Comparison of ENCODE assay signal across 19 mouse cellular contexts in genomic region chr10:4347591-4347990, GRCm38 (mm10). TPM values are rescaled to one million over a fixed set of nuclear protein-coding genes. Genes with fewer than 3 reads are reported as not detected.
DNase-seq lines count a peak whose midpoint lies in the region; ATAC-seq and TF ChIP-seq lines count a peak whose summit lies in the region.
"Had no signal": no experiment of that assay in that cellular context is flagged by ENCODE, and none has a peak within 500 bp of the region (broad histone marks: within the 10 kb centered on the region; RNA-seq: fewer than 3 reads in every experiment).

No protein-coding gene starts in this region.

- H3K9ac ChIP-seq in forebrain, embryonic 13.5 days = no peak overlapping the region
- H3K9ac ChIP-seq in midbrain, embryonic 15.5 days = no peak overlapping the region
- no peak overlapping the region for H3K9ac ChIP-seq in midbrain, postnatal 0 days (replicated peaks; ENCODE audit: low read length, poor library complexity, severe bottlenecking)
- no peak overlapping the region for H3K9ac ChIP-seq in neural tube, embryonic 15.5 days (replicated peaks)
- H3K9ac ChIP-seq: hindbrain, embryonic 15.5 days; midbrain, embryonic 12.5 days had no signal

- no peaks in the 10 kb centered on the region for H3K9me3 ChIP-seq in forebrain, embryonic 13.5 days (replicated peaks)
- H3K9me3 ChIP-seq in forebrain, embryonic 10.5 days = no peaks in the 10 kb centered on the region
- no peaks in the 10 kb centered on the region for H3K9me3 ChIP-seq in midbrain, embryonic 15.5 days
- H3K9me3 ChIP-seq in midbrain, postnatal 0 days (ENCODE audit: low read length) = no peaks in the 10 kb centered on the region
- H3K9me3 ChIP-seq in neural tube, embryonic 15.5 days (replicated peaks) = no peaks in the 10 kb centered on the region
- H3K9me3 ChIP-seq: embryonic facial prominence, embryonic 12.5 days; hindbrain, embryonic 15.5 days; midbrain, embryonic 12.5 days had no signal

- no peak overlapping the region for H3K4me3 ChIP-seq in forebrain, embryonic 13.5 days
- H3K4me3 ChIP-seq in forebrain, embryonic 10.5 days = no peak overlapping the region
- no peak overlapping the region for H3K4me3 ChIP-seq in midbrain, embryonic 15.5 days
- H3K4me3 ChIP-seq in midbrain, postnatal 0 days (ENCODE audit: low read depth, low read length) = no peak overlapping the region
- no peak overlapping the region for H3K4me3 ChIP-seq in neural tube, embryonic 15.5 days (replicated peaks)
- H3K4me3 ChIP-seq: midbrain, embryonic 12.5 days had no signal

- no peak overlapping the region for H3K27ac ChIP-seq in forebrain, embryonic 13.5 days
- no peak overlapping the region for H3K27ac ChIP-seq in forebrain, embryonic 10.5 days
- no peak overlapping the region for H3K27ac ChIP-seq in midbrain, embryonic 15.5 days
- no peak overlapping the region for H3K27ac ChIP-seq in midbrain, postnatal 0 days (ENCODE audit: low read depth, low read length)
- H3K27ac ChIP-seq in neural tube, embryonic 15.5 days (replicated peaks) = no peak overlapping the region
- H3K27ac ChIP-seq: embryonic facial prominence, embryonic 12.5 days; hindbrain, embryonic 15.5 days; midbrain, embryonic 12.5 days had no signal

- DNase-seq in forebrain, embryonic 10.5 days (ENCODE audit: extremely low spot score, low spot score) = no peak
- no peak for DNase-seq in midbrain, postnatal 0 days (ENCODE audit: low spot score)
- peak; percentile 87 for DNase-seq in adrenal gland, adult 8-10 months
- no peak for DNase-seq in retina, embryonic 14.5 days (ENCODE audit: low spot score)
- DNase-seq: B cell, adult 2 months; cerebellum, adult 2 months; gastrocnemius, postnatal 36 days; heart, postnatal 10 days; kidney, postnatal 4 days; liver; lung, adult 18-20 months; lung, postnatal 36 days; retina, postnatal 1 day had no signal

- TF ChIP-seq CTCF in midbrain, postnatal 0 days (IDR thresholded peaks at IDR 0.05) = no peak

- peak; percentile 14 for ATAC-seq in forebrain, embryonic 13.5 days
- ATAC-seq in midbrain, embryonic 15.5 days (replicated peaks) = peak; percentile 15; the same call in 1 of the 2 replicates
- no peak for ATAC-seq in midbrain, postnatal 0 days (ENCODE audit: low FRiP score)
- ATAC-seq in neural tube, embryonic 15.5 days (ENCODE audit: low FRiP score) = 0 out of 2 replicates have a peak, but pooled peaks have one; percentile 1

- H3K4me1 ChIP-seq in forebrain, embryonic 13.5 days = peaks cover 6% of the 10 kb centered on the region; the same call in 1 of the 2 replicates
- peaks cover 10% of the 10 kb centered on the region for H3K4me1 ChIP-seq in forebrain, embryonic 10.5 days
- peaks cover 5% of the 10 kb centered on the region for H3K4me1 ChIP-seq in midbrain, embryonic 15.5 days
- H3K4me1 ChIP-seq in midbrain, postnatal 0 days (ENCODE audit: insufficient read depth, low read length) = no peaks in the 10 kb centered on the region
- H3K4me1 ChIP-seq in neural tube, embryonic 15.5 days = peaks cover 8% of the 10 kb centered on the region
- H3K4me1 ChIP-seq: midbrain, embryonic 12.5 days had no signal

- H3K27me3 ChIP-seq in forebrain, embryonic 13.5 days = no peaks in the 10 kb centered on the region
- no peaks in the 10 kb centered on the region for H3K27me3 ChIP-seq in forebrain, embryonic 10.5 days (ENCODE audit: poor library complexity, severe bottlenecking)
- H3K27me3 ChIP-seq in midbrain, embryonic 15.5 days (replicated peaks) = no peaks in the 10 kb centered on the region
- H3K27me3 ChIP-seq in midbrain, postnatal 0 days (ENCODE audit: insufficient read depth, low read length) = no peaks in the 10 kb centered on the region
- H3K27me3 ChIP-seq in neural tube, embryonic 15.5 days (replicated peaks) = no peaks in the 10 kb centered on the region
- H3K27me3 ChIP-seq: embryonic facial prominence, embryonic 12.5 days; hindbrain, embryonic 15.5 days; midbrain, embryonic 12.5 days had no signal

- no peak overlapping the region for H3K4me2 ChIP-seq in forebrain, embryonic 13.5 days
- H3K4me2 ChIP-seq in midbrain, embryonic 15.5 days = no peak overlapping the region
- no peak overlapping the region for H3K4me2 ChIP-seq in midbrain, postnatal 0 days (ENCODE audit: low read depth, low read length, poor library complexity, severe bottlenecking)
- H3K4me2 ChIP-seq in neural tube, embryonic 15.5 days = no peak overlapping the region

- 97% methylated on average over 14 of the region's 14 CpGs for WGBS in forebrain, embryonic 13.5 days
- 95% methylated on average over 14 of the region's 14 CpGs for WGBS in forebrain, embryonic 10.5 days
- 96% methylated on average over 14 of the region's 14 CpGs for WGBS in midbrain, embryonic 15.5 days
- WGBS in midbrain, postnatal 0 days = 96% methylated on average over 14 of the region's 14 CpGs
- 96% methylated on average over 14 of the region's 14 CpGs for WGBS in neural tube, embryonic 15.5 days

- H3K36me3 ChIP-seq in forebrain, embryonic 13.5 days (ENCODE audit: poor library complexity, severe bottlenecking) = no peaks in the 10 kb centered on the region
- peaks cover under 1% of the 10 kb centered on the region; the same call in 1 of the 2 replicates for H3K36me3 ChIP-seq in forebrain, embryonic 10.5 days (replicated peaks)
- no peaks in the 10 kb centered on the region for H3K36me3 ChIP-seq in midbrain, embryonic 15.5 days (replicated peaks)
- no peaks in the 10 kb centered on the region for H3K36me3 ChIP-seq in midbrain, postnatal 0 days (ENCODE audit: insufficient read depth, low read length)
- no peaks in the 10 kb centered on the region for H3K36me3 ChIP-seq in neural tube, embryonic 15.5 days
- H3K36me3 ChIP-seq: embryonic facial prominence, embryonic 12.5 days; hindbrain, embryonic 15.5 days; midbrain, embryonic 12.5 days had no signal

RNA-seq across cellular contexts. Expression of gene Zbtb2, which starts 40.3 kb away (rescaled TPM):
- 17.6 and 19.0 TPM in 2 replicates for polyA plus RNA-seq in forebrain, embryonic 13.5 days (2015; fragmentation: Nextera tagmentation; extraction: Ambion mirVana)
- polyA plus RNA-seq in forebrain, embryonic 10.5 days (2016; fragmentation: Nextera tagmentation; extraction: Ambion mirVana) = 19.7 and 21.6 TPM in 2 replicates
- 16.5 and 16.6 TPM in 2 replicates for polyA plus RNA-seq in midbrain, embryonic 15.5 days (2015; fragmentation: Nextera tagmentation; extraction: Ambion mirVana)
- total RNA-seq in midbrain, postnatal 0 days (2014; rRNA removed) = 17.7 and 18.5 TPM in 2 replicates
- 12.0 and 14.8 TPM in 2 replicates for polyA plus RNA-seq in midbrain, postnatal 0 days (2015; fragmentation: Nextera tagmentation; extraction: Ambion mirVana)
- 10 to 100 TPM in 1 of 4 experiments, 1 to 10 TPM in 3; 9.2 to 10.1 (median 9.5) TPM for total RNA-seq in adrenal gland, adult 8-10 months (2022)
- polyA plus RNA-seq in neural tube, embryonic 15.5 days (2015; fragmentation: Nextera tagmentation; extraction: Ambion mirVana) = 13.1 and 13.4 TPM in 2 replicates
